Mouse (Mus musculus): ENCODE measurements at regions not wholly inside any gene's neighbourhood (a gene's known extent, or its start where the extent isn't known, plus 50 kb on each side); places are given as distances from the start of the nearest gene placed in this dataset.

DNA sequence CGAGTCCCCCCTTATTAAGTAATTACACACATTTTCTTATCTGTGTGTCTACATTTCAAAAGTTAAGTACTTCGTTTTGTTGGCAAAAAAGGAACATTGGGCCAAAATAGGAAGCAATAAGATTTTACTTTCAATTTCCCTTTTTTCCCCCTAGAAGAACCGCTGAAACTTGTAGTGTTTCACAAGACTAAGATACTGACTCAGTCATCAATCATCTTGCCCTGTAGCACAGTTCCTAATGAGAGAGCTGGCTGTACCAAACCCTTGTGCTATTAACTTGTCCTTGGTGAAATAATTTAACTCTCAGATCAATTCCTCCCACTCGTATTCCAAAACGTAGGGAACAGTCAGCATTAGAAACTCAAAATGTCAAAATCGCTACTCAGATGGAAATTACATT lies 66.6 kb upstream of the Rap2b start:
- Histone ChIP-seq H3K4me2 (replicated peaks; ENCODE audit: low read depth, low read length, severe bottlenecking) (no peak overlapping the region), H3K4me3 (replicated peaks; ENCODE audit: low read length) (no peak overlapping the region), H3K36me3 (ENCODE audit: control insufficient read depth, insufficient read depth, low read length) (no peaks in the 10 kb centered on the region), H3K9ac (ENCODE audit: low read depth, low read length, severe bottlenecking) (no peak overlapping the region), H3K27ac (replicated peaks; ENCODE audit: low read depth, low read length) (no peak overlapping the region), H3K4me1 (ENCODE audit: control insufficient read depth, insufficient read depth, low read length) (no peaks in the 10 kb centered on the region), H3K9me3 (ENCODE audit: control insufficient read depth, low read length) (no peaks in the 10 kb centered on the region), H3K27me3 (ENCODE audit: control insufficient read depth, insufficient read depth, low read length) (no peaks in the 10 kb centered on the region)
- DNase-seq (ENCODE audit: low spot score) (no peak), ATAC-seq (ENCODE audit: low FRiP score, low read depth) (no peak)
- TF ChIP-seq POLR2A (IDR thresholded peaks at IDR 0.05; ENCODE audit: borderline replicate concordance, extremely low read depth, insufficient read depth, insufficient read length) = no peak
- WGBS = 74% methylated on average over 6 of the region's 6 CpGs

DNA sequence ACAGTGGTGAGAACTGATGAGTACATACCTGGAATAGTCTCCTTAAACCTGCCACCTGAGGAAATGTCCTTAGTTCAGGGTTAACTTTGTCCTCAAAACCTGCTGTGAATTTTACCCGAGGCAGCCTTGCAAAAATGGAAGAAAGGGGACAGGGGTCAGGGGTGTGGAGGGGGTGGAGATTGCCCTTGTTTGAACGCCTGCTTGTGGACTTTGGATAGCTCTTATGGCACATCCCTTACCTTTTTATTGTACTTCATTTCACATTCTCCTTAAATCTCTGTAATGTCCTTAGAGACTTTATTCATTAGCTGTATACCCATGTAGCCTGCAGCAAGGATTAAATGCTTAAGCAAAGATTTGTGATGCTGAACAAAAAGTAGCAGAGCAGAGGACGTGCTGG lies 64.1 kb upstream of the Rap2b start:
- ATAC-seq (ENCODE audit: low FRiP score, low read depth) (no peak), DNase-seq (ENCODE audit: low spot score) (no peak)
- H3K4me2 ChIP-seq (replicated peaks; ENCODE audit: low read depth, low read length, severe bottlenecking) = no peak overlapping the region
- no peaks in the 10 kb centered on the region for H3K9me3 ChIP-seq (ENCODE audit: control insufficient read depth, low read length)
- H3K27ac ChIP-seq (replicated peaks; ENCODE audit: low read depth, low read length) = no peak overlapping the region
- H3K4me3 ChIP-seq (replicated peaks; ENCODE audit: low read length) = no peak overlapping the region
- H3K9ac ChIP-seq (ENCODE audit: low read depth, low read length, severe bottlenecking) = no peak overlapping the region
- H3K27me3 ChIP-seq (ENCODE audit: control insufficient read depth, insufficient read depth, low read length) = no peaks in the 10 kb centered on the region
- H3K4me1 ChIP-seq (ENCODE audit: control insufficient read depth, insufficient read depth, low read length) = no peaks in the 10 kb centered on the region
- WGBS = 63% methylated on average over 3 of the region's 3 CpGs
- no peaks in the 10 kb centered on the region for H3K36me3 ChIP-seq (ENCODE audit: control insufficient read depth, insufficient read depth, low read length)
- TF ChIP-seq POLR2A (IDR thresholded peaks at IDR 0.05; ENCODE audit: borderline replicate concordance, extremely low read depth, insufficient read depth, insufficient read length) = no peak

DNA sequence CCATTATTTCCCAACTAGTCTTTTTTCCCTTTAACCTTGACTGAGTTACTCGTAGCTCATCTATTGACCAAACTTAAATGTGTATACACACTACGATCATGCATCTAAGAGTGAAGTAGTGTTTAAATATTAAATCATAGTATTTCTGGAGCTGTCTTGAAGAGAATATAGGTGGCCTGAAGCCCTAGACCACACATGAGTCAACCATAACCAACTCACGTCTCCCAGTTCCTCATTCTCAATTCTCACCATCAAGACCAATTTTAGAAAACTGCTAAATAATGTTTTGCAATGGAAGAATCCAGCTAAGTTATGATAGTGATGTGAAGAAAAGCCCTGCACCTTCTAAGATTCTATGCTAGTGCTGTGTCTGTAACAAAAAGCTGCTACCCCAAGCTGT lies 59.2 kb upstream of the Rap2b start:
- TF ChIP-seq POLR2A (IDR thresholded peaks at IDR 0.05; ENCODE audit: borderline replicate concordance, extremely low read depth, insufficient read depth, insufficient read length) = no peak
- no peaks in the 10 kb centered on the region for H3K27me3 ChIP-seq (ENCODE audit: control insufficient read depth, insufficient read depth, low read length)
- 92% methylated on average over 3 of the region's 3 CpGs for WGBS
- no peak overlapping the region for H3K9ac ChIP-seq (ENCODE audit: low read depth, low read length, severe bottlenecking)
- no peaks in the 10 kb centered on the region for H3K9me3 ChIP-seq (ENCODE audit: control insufficient read depth, low read length)
- no peak overlapping the region for H3K4me2 ChIP-seq (replicated peaks; ENCODE audit: low read depth, low read length, severe bottlenecking)
- ATAC-seq (ENCODE audit: low FRiP score, low read depth) (no peak), DNase-seq (ENCODE audit: low spot score) (no peak)
- H3K27ac ChIP-seq (replicated peaks; ENCODE audit: low read depth, low read length) = no peak overlapping the region
- no peak overlapping the region for H3K4me3 ChIP-seq (replicated peaks; ENCODE audit: low read length)
- H3K4me1 ChIP-seq (ENCODE audit: control insufficient read depth, insufficient read depth, low read length) = no peaks in the 10 kb centered on the region
- no peaks in the 10 kb centered on the region for H3K36me3 ChIP-seq (ENCODE audit: control insufficient read depth, insufficient read depth, low read length)

DNA sequence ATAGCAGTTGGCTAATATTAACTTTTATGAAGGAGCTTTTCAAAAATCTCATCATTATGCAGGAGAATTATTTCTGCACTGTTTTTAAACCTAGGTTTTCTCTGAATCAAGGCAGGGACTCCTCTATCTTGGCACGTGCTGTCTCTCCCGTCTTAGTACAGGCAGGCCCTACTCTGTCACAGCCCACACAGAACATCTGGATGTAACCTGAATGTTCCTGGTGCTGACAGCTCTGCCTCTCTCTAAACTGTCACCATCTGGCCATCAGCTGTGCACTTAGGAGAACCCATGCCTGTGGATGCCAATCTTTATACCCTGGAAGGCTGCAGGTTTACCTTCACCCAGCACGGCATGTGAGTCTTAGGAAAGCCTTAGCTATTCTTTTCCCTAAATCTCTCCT lies 58.0 kb upstream of the Rap2b start:
- DNase-seq (ENCODE audit: low spot score) = no peak
- no peak for TF ChIP-seq POLR2A (IDR thresholded peaks at IDR 0.05; ENCODE audit: borderline replicate concordance, extremely low read depth, insufficient read depth, insufficient read length)
- 49% methylated on average over 3 of the region's 3 CpGs for WGBS
- H3K4me3 ChIP-seq (replicated peaks; ENCODE audit: low read length) = no peak overlapping the region
- no peak overlapping the region for H3K27ac ChIP-seq (replicated peaks; ENCODE audit: low read depth, low read length)
- H3K9ac ChIP-seq (ENCODE audit: low read depth, low read length, severe bottlenecking) = no peak overlapping the region
- no peak for ATAC-seq (ENCODE audit: low FRiP score, low read depth)
- H3K4me1 ChIP-seq (ENCODE audit: control insufficient read depth, insufficient read depth, low read length) = no peaks in the 10 kb centered on the region
- no peaks in the 10 kb centered on the region for H3K36me3 ChIP-seq (ENCODE audit: control insufficient read depth, insufficient read depth, low read length)
- H3K9me3 ChIP-seq (ENCODE audit: control insufficient read depth, low read length) = no peaks in the 10 kb centered on the region
- no peaks in the 10 kb centered on the region for H3K27me3 ChIP-seq (ENCODE audit: control insufficient read depth, insufficient read depth, low read length)
- H3K4me2 ChIP-seq (replicated peaks; ENCODE audit: low read depth, low read length, severe bottlenecking) = no peak overlapping the region

DNA sequence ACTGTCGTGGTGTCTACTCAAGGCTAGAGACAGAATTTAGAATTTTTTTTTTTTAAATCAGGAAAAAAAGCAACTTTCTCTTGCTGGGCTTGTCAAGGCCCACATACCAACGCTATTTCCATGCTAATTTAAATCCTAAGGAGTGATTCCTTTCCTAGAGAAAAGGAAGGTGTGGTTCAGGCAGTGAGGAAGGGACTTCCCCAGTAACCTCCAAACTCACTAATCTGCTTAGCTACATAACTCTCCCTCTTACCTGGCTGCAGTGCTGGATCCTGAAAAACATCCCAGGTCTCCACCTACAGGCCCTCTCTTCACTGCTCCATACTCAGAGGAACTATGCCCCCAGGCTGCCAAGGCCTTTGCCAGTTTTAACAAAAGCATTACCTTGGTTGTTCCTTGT lies 55.1 kb upstream of the Rap2b start:
- DNase-seq (ENCODE audit: low spot score) = no peak
- Histone ChIP-seq H3K27ac (replicated peaks; ENCODE audit: low read depth, low read length) (no peak overlapping the region), H3K9ac (ENCODE audit: low read depth, low read length, severe bottlenecking) (no peak overlapping the region), H3K9me3 (ENCODE audit: control insufficient read depth, low read length) (no peaks in the 10 kb centered on the region), H3K4me2 (replicated peaks; ENCODE audit: low read depth, low read length, severe bottlenecking) (no peak overlapping the region), H3K4me1 (ENCODE audit: control insufficient read depth, insufficient read depth, low read length) (no peaks in the 10 kb centered on the region), H3K36me3 (ENCODE audit: control insufficient read depth, insufficient read depth, low read length) (no peaks in the 10 kb centered on the region), H3K4me3 (replicated peaks; ENCODE audit: low read length) (no peak overlapping the region), H3K27me3 (ENCODE audit: control insufficient read depth, insufficient read depth, low read length) (no peaks in the 10 kb centered on the region)
- no peak for ATAC-seq (ENCODE audit: low FRiP score, low read depth)
- WGBS = 55% methylated on average over 2 of the region's 2 CpGs
- no peak for TF ChIP-seq POLR2A (IDR thresholded peaks at IDR 0.05; ENCODE audit: borderline replicate concordance, extremely low read depth, insufficient read depth, insufficient read length)

DNA sequence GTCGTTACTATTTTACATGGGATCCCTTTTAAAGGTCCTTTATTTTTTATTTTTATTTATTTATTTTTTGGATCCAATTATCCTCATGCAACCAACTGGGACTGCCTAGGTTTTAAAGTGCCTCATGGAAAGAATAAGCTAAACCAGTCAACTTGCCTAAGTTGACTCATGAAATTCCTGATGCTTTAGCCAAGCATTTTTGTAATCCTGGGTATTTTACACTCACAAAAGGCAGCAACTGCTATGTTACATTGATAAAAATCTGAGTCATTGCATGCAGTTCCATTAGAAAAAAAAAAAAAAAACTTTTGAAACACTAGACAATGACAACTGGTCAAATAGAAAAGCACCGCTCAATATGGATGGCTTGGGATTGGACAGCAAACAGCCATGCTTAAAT lies 52.7 kb upstream of the Rap2b start:
- 92% methylated on average over 2 of the region's 2 CpGs for WGBS
- no peak overlapping the region for H3K4me2 ChIP-seq (replicated peaks; ENCODE audit: low read depth, low read length, severe bottlenecking)
- no peaks in the 10 kb centered on the region for H3K27me3 ChIP-seq (ENCODE audit: control insufficient read depth, insufficient read depth, low read length)
- no peak for TF ChIP-seq POLR2A (IDR thresholded peaks at IDR 0.05; ENCODE audit: borderline replicate concordance, extremely low read depth, insufficient read depth, insufficient read length)
- H3K36me3 ChIP-seq (ENCODE audit: control insufficient read depth, insufficient read depth, low read length) = no peaks in the 10 kb centered on the region
- H3K27ac ChIP-seq (replicated peaks; ENCODE audit: low read depth, low read length) = no peak overlapping the region
- H3K9ac ChIP-seq (ENCODE audit: low read depth, low read length, severe bottlenecking) = no peak overlapping the region
- no peaks in the 10 kb centered on the region for H3K4me1 ChIP-seq (ENCODE audit: control insufficient read depth, insufficient read depth, low read length)
- ATAC-seq (ENCODE audit: low FRiP score, low read depth) = no peak
- H3K4me3 ChIP-seq (replicated peaks; ENCODE audit: low read length) = no peak overlapping the region
- no peaks in the 10 kb centered on the region for H3K9me3 ChIP-seq (ENCODE audit: control insufficient read depth, low read length)
- no peak for DNase-seq (ENCODE audit: low spot score)

Measured in limb, embryonic 14.5 days (tissue).